Mouse (Mus musculus) lung, postnatal 0 days (tissue): ENCODE measurements around the gene Tmc6. TPM values are rescaled to one million over a fixed set of nuclear protein-coding genes. Genes with fewer than 3 reads are reported as not detected.
A peak's percentile ranks its signal among the peaks of the same experiment; 100 is the strongest.

Source experiments
- ATAC-seq: fragments of 200-750 bp; cut with Nextera tagmentation; 2 replicates; pipeline ENCODE4 v1.8.0; 2017; ENCODE audit warnings: moderate library complexity
- DNase-seq: peaks from one replicate; pipeline ENCODE4 v3.0.0-alpha.2; 2016; ENCODE audit warnings: low spot score
- H3K27ac ChIP-seq: fragments of 300-500 bp; sonication (generic); 2 replicates; pipeline ENCODE4 v1.5.1; 2014; ENCODE audit warnings: antibody characterized with exemption, mild to moderate bottlenecking, low read length, mixed read lengths
- H3K27me3 ChIP-seq: fragments of 300-500 bp; sonication (generic); replicated peaks from 2 replicates; pipeline ENCODE4 v1.6.1; 2014; ENCODE audit warnings: low read length, mixed read lengths; ENCODE audit not compliant: insufficient read depth
- H3K36me3 ChIP-seq: fragments of 300-500 bp; sonication (generic); 2 replicates; pipeline ENCODE4 v1.6.1; 2014; ENCODE audit warnings: low read length, mixed read lengths; ENCODE audit not compliant: insufficient read depth
- H3K4me1 ChIP-seq: fragments of 300-500 bp; sonication (generic); 2 replicates; pipeline ENCODE4 v1.6.1; 2014; ENCODE audit warnings: antibody characterized with exemption, low read depth, low read length, mixed read lengths; ENCODE audit not compliant: insufficient read depth
- H3K4me2 ChIP-seq: fragments of 300-500 bp; sonication (generic); replicated peaks from 2 replicates; pipeline ENCODE4 v1.6.1; 2014; ENCODE audit warnings: low read depth, mild to moderate bottlenecking, low read length, moderate library complexity, mixed read lengths
- H3K4me3 ChIP-seq: fragments of 300-500 bp; sonication (generic); 2 replicates; pipeline ENCODE4 v1.5.1; 2014; ENCODE audit warnings: low read depth, low read length
- H3K9ac ChIP-seq: fragments of 300-500 bp; sonication (generic); replicated peaks from 2 replicates; pipeline ENCODE4 v1.6.1; 2014; ENCODE audit warnings: low read depth, mild to moderate bottlenecking
- H3K9me3 ChIP-seq: fragments of 300-500 bp; sonication (generic); 2 replicates; pipeline ENCODE4 v1.6.1; 2016; ENCODE audit warnings: low read length, mixed read lengths
- CTCF ChIP-seq: IDR thresholded peaks from 2 replicates; pipeline ENCODE4 v1.5.1; 2016; ENCODE audit warnings: antibody characterized with exemption, mild to moderate bottlenecking
- EP300 ChIP-seq: IDR thresholded peaks from 2 replicates; pipeline ENCODE4 v1.6.1; 2016; ENCODE audit warnings: antibody characterized with exemption, mild to moderate bottlenecking, control low read depth
- WGBS: fragments of 180-500 bp; shearing (Covaris S2); extraction: QIAGEN DNeasy Blood & Tissue Kit; methylation state at CpG from one replicate; pipeline ENCODE4 v1.1.7; 2014; 5-methylcytosine and 5-hydroxymethylcytosine counted together
- polyA plus RNA-seq: library from polyadenylated mRNA; unstranded; fragments of >200 nt; fragmentation: Nextera tagmentation; extraction: Ambion mirVana; gene quantifications from 2 replicates; pipeline ENCODE4 v1.2.1, GENCODE M21; 2015

Gene Tmc6
- polyA plus RNA-seq, 1 experiment from 2014 or later = 34.8 TPM

GRCm38 (mm10) chr11:117775540-117775939, 6.5 kb downstream of the Tmc6 start:
- peaks cover 10% of the 10 kb centered on the region; the same call in 1 of the 2 replicates for H3K4me1 ChIP-seq
- ATAC-seq (no peak), DNase-seq (no peak)
- H3K4me3 ChIP-seq = no peak overlapping the region
- no peak overlapping the region for H3K4me2 ChIP-seq
- no peaks in the 10 kb centered on the region for H3K27me3 ChIP-seq
- H3K9ac ChIP-seq = no peak overlapping the region
- H3K36me3 ChIP-seq = peaks cover 4% of the 10 kb centered on the region; the same call in 1 of the 2 replicates
- H3K27ac ChIP-seq = no peak overlapping the region
- no peaks in the 10 kb centered on the region for H3K9me3 ChIP-seq
- 88% methylated on average over 13 of the region's 13 CpGs for WGBS
- TF ChIP-seq CTCF (no peak), EP300 (no peak)

- H3K9me3 ChIP-seq = no peaks in the 10 kb centered on the region
- H3K4me1 ChIP-seq = peaks cover 10% of the 10 kb centered on the region; the same call in 1 of the 2 replicates
- 89% methylated on average over 10 of the region's 10 CpGs for WGBS
- H3K27me3 ChIP-seq = no peaks in the 10 kb centered on the region
- no peak for DNase-seq
- no peak overlapping the region for H3K9ac ChIP-seq
- no peak for TF ChIP-seq EP300
- no peak for TF ChIP-seq CTCF
- H3K4me2 ChIP-seq = no peak overlapping the region
- no peak for ATAC-seq
- H3K4me3 ChIP-seq = no peak overlapping the region
- peaks cover 4% of the 10 kb centered on the region; the same call in 1 of the 2 replicates for H3K36me3 ChIP-seq
- H3K27ac ChIP-seq = no peak overlapping the region
Observed at GRCm38 (mm10) chr11:117774925-117775324, 7.1 kb downstream of the Tmc6 start.

- ATAC-seq (no peak), DNase-seq (no peak)
- peaks cover 5% of the 10 kb centered on the region; the same call in 1 of the 2 replicates for H3K36me3 ChIP-seq
- no peak overlapping the region for H3K27ac ChIP-seq
- no peak overlapping the region for H3K4me2 ChIP-seq
- H3K9me3 ChIP-seq = no peaks in the 10 kb centered on the region
- H3K4me1 ChIP-seq = no peaks in the 10 kb centered on the region
- no peak overlapping the region for H3K4me3 ChIP-seq
- no peaks in the 10 kb centered on the region for H3K27me3 ChIP-seq
- 93% methylated on average over 7 of the region's 7 CpGs for WGBS
- no peak for TF ChIP-seq CTCF
- TF ChIP-seq EP300 = no peak
- no peak overlapping the region for H3K9ac ChIP-seq
Observed at GRCm38 (mm10) chr11:117772352-117772751, 9.6 kb downstream of the Tmc6 start.

DNA sequence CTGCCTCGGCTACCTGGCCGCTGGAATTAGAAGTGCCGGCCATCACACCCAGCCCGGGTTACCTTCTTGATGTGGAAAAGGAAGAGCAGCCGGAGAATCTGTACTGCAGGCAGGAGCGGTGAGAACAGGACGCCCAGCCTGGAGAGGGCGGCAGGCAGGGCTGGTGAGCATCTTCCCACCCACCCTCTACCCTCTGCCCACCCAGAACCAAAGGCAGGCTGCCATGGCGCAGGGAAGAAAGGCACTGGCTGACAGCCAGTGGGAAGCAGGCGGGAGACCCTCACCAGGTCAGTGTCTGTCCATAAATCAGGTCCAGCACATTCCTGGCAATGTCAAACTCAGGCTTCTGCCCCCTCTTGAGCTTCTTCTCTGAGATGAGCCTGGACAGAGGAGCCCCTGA, 11.6 kb downstream of the Tmc6 start:
- peaks cover 7% of the 10 kb centered on the region; the same call in 1 of the 2 replicates for H3K36me3 ChIP-seq
- H3K27ac ChIP-seq = no peak overlapping the region
- WGBS = 75% methylated on average over 10 of the region's 10 CpGs
- no peaks in the 10 kb centered on the region for H3K4me1 ChIP-seq
- H3K9me3 ChIP-seq = no peaks in the 10 kb centered on the region
- no peak overlapping the region for H3K4me3 ChIP-seq
- TF ChIP-seq CTCF = no peak
- TF ChIP-seq EP300 = no peak
- no peak overlapping the region for H3K9ac ChIP-seq
- H3K27me3 ChIP-seq = no peaks in the 10 kb centered on the region
- DNase-seq = no peak
- no peak for ATAC-seq
- H3K4me2 ChIP-seq = no peak overlapping the region

DNA sequence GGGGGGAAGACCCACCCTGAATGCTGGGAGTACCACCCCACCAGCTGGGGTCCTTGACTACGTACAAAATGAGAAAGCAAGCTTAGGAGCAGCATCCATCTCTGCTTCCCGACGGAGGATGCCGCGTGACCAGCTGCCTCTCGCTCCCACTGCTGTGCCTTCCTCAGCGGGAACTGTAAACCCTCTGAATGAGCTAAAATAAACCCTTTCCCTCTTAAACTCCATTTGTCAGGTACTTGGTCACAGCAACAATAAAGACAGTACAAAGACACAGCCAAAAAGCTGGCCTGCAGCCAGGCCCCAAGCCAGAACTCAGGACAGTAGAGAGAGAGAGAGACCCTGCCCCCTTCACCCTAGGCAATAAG, 12.3 kb downstream of the Tmc6 start:
- Histone ChIP-seq H3K4me2 (no peak overlapping the region), H3K9me3 (no peaks in the 10 kb centered on the region), H3K4me3 (no peak overlapping the region), H3K27ac (no peak overlapping the region), H3K27me3 (no peaks in the 10 kb centered on the region), H3K4me1 (no peaks in the 10 kb centered on the region), H3K36me3 (peaks cover 11% of the 10 kb centered on the region; the same call in 1 of the 2 replicates), H3K9ac (no peak overlapping the region)
- ATAC-seq (no peak), DNase-seq (no peak)
- TF ChIP-seq EP300 (no peak), CTCF (no peak)
- 78% methylated on average over 7 of the region's 7 CpGs for WGBS

- H3K27me3 ChIP-seq = no peaks in the 10 kb centered on the region
- peaks cover 11% of the 10 kb centered on the region; the same call in 1 of the 2 replicates for H3K36me3 ChIP-seq
- no peak overlapping the region for H3K9ac ChIP-seq
- 50% methylated on average over 20 of the region's 20 CpGs for WGBS
- no peak overlapping the region for H3K4me3 ChIP-seq
- DNase-seq (no peak), ATAC-seq (peak; percentile 43)
- no peak overlapping the region for H3K27ac ChIP-seq
- H3K9me3 ChIP-seq = no peaks in the 10 kb centered on the region
- H3K4me2 ChIP-seq = no peak overlapping the region
- no peaks in the 10 kb centered on the region for H3K4me1 ChIP-seq
- no peak for TF ChIP-seq CTCF
- no peak for TF ChIP-seq EP300
Observed at GRCm38 (mm10) chr11:117768725-117769682, 13.0 kb downstream of the Tmc6 start.
